Mouse (Mus musculus) heart, adult 18-20 months (tissue): ENCODE measurements around the gene 3110001I22Rik. TPM values are rescaled to one million over a fixed set of nuclear protein-coding genes. Genes with fewer than 3 reads are reported as not detected.
"Not testable (repeated sequence)": the region's sequence is repeated elsewhere in the genome, so short reads cannot be mapped to it uniquely, and the experiment has no call there.

Experiments
- DNase-seq, 2 experiments: peaks; one replicate each; pipeline ENCODE4 v3.0.0; 2021 to 2022; ENCODE audit warnings: mixed read lengths in 1 of 2
- long read RNA-seq, 2 experiments: library from polyadenylated mRNA; stranded (forward); transcript quantifications; one replicate each; pipeline ENCODE4 v2.0.0; 2021
- total RNA-seq, 2 experiments: library from RNA; stranded (reverse); gene quantifications; 2 replicates each; pipeline ENCODE4 v1.2.3; 2021

The 3110001I22Rik gene
- 1 to 10 TPM; 2.5 to 3.8 TPM for total RNA-seq
- long read RNA-seq, experiment 1, partial matches to known transcripts: 0 of 4 reads
- long read RNA-seq, experiment 1, other reads (novel, unspliced or antisense): 0 of 4 reads
- long read RNA-seq, experiment 2, partial matches to known transcripts: 0 of 1 reads
- long read RNA-seq, experiment 2, other reads (novel, unspliced or antisense): 0 of 1 reads

- peak; percentile 91 to 95 for DNase-seq
These were observed at the start of gene 3110001I22Rik, which contains the start of gene Bfar for GRCm38 (mm10) chr16:13671685-13672385. TSS of gene 3110001I22Rik (plus strand) at chr16:13671929. TSS of gene Bfar (plus strand) at chr16:13671858.

DNA sequence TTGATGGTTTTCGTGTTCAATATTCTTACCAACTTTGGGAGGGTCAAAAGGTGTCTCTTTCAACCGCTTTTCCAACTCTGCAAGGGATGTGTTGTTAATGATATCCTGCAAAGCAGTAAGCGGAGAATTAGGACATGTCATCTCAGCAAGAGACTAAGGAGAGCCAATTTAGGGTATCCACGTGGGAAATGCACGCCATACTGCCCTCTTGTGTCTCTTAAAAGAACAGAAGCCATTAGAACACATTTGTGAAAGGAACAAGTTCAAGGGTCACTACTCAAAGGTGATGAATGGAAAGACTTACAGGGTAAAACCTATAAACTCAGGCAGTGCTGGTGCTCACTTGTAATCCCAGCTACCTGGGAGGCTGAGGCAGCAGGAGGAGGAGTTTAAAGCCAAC, 43.4 kb upstream of the 3110001I22Rik start:
- DNase-seq: peak in 1 of 2 experiments; percentile 10

DNA sequence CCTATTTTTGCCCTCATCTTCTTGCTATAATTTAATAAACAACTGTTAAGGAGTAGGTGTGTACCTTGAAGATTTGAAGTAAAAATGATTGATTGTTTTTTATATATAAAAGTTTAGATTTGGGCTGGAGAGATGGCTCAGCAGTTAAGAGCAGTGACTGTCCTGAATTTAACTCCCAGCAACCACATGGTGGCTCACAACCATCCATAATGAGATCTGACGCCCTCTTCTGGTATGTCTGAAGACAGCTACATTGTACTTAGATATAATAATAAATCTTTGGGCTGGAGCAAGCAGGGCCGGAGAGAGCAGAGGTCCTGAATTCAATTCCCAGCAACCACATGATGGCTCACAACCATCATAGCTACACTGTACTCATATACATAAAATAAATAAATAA, 33.5 kb upstream of the 3110001I22Rik start:
- DNase-seq: not testable (repeated sequence)

GRCm38 (mm10) chr16:13639508-13639907, 32.2 kb upstream of the 3110001I22Rik start:
- no peak for DNase-seq

GRCm38 (mm10) chr16:13640064-13640463, 31.7 kb upstream of the 3110001I22Rik start:
- peak in 1 of 2 experiments; percentile 7 for DNase-seq

DNA sequence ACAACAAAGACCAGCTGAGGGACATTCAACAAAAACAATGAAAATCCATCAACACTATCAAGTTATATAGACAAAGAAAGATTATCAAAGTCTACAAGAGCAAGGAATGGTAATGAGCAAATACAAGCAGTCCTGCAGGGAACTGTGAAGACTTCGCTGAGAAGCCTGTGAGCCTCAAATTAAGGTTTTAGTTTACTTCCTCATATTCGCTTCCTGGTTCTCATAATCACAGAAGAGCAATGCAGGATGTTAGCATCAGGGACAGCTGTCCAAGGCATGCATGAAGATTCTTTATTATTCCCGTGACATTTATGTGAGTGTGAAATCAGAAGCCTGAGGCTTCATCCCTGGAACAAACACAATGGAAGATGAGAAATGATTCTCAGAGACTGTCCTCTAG, 27.3 kb upstream of the 3110001I22Rik start:
- no peak for DNase-seq

DNA sequence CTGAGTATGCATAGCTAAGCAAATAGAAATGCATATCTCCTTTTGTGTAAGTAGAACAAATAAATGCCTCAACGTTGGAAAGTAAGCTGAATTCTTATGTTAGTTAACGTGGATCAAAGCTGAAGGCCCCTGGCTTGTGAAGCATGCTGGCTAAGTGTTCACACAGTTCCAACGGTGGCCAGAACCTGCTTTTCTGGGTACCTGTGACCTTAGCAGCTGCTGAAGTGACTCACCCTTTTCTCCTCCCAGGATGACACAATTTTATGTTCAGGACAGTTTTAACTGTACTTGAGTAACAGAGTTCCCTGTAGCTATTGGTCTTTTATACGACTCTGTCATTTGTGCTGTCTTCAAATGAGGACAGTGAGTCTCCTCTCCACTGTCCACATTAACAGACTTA, 25.8 kb upstream of the 3110001I22Rik start:
- no peak for DNase-seq

DNA sequence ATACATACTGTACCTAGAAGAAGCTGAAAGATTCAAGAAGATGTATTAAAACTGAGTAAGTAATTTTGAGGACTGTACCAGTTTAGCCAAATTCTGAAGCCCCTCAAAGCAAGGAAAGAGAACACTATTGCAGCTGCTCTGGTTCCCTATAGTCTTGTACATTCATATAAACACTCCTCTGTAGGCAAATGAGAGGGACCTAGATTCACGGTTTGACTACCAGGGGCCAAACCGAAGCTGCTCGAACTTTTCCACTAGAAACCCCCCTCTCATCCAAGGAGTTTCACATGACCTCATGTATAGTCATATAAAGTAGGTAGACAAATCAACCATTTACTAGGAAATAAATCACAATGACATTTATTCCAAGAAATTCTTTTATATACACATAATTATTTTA, 12.8 kb upstream of the 3110001I22Rik start:
- no peak for DNase-seq

- no peak for DNase-seq
These were observed 11.0 kb upstream of the 3110001I22Rik start for GRCm38 (mm10) chr16:13660736-13661135.

- peak; percentile 95 to 96 for DNase-seq
These were observed 3.8 kb upstream of the 3110001I22Rik start, which contains the start of gene Parn for GRCm38 (mm10) chr16:13667878-13668343. TSS of gene Parn (minus strand) at chr16:13668170.

DNA sequence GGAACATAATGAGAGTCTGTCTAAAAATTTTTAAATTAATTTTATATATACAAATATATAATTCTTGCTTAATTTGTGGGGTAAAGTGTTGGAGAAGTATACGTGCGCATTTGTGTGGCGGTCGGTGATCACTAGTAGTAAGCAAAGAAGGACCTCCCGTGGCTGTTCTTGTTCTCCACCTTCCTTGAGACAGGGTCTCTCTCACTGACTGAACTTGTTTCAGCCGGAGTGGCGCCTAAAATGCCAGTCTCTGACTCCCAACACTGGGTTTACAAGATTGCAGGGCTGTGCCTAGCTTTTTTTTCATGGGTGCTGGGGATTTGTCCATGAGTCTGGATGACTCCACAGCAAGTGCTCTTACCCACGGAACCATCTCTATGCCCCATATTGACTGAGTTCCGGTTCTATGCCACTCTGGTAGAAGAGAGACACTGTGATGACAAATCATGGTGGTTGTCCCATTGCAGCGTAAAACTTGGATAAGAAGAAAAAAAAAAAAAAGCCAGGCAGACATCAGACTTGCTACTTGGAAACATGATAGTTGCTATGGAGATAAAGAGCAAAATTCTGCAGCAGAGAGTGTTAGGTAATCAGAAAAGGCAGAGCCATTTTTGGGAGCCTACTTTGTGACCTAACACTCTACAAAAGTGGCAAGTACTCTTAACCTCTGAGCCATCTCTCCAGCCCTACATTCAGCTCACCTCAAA, 3.2 kb upstream of the 3110001I22Rik start:
- DNase-seq: no peak

- DNase-seq: no peak
These were observed 2.4 kb upstream of the 3110001I22Rik start for GRCm38 (mm10) chr16:13669282-13669681.

- DNase-seq: not testable (repeated sequence)
These were observed 833 bp upstream of the 3110001I22Rik start for GRCm38 (mm10) chr16:13670896-13671295.

- DNase-seq: peak; percentile 74 to 77
These were observed 713 bp downstream of the 3110001I22Rik start for GRCm38 (mm10) chr16:13672386-13672898.

DNA sequence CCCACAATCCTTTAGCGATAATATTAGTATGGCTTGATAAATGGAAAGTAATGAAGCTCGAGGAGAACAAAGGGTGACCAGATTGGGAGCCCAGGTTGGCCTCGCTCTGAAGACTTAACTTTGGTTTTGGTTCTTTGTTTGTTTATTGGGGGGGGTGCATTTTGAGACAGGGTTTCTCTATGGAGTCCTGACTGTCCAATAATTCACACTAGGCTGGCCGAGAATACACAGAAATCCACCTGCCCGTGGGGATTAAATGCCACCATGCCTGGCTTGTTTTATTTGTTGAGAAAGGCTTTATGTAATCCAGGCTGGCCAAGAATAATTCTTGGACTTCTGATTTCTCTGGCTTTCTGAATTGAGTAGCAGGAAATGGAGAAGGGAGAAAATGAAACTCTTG, 1.4 kb downstream of the 3110001I22Rik start:
- no peak for DNase-seq

DNA sequence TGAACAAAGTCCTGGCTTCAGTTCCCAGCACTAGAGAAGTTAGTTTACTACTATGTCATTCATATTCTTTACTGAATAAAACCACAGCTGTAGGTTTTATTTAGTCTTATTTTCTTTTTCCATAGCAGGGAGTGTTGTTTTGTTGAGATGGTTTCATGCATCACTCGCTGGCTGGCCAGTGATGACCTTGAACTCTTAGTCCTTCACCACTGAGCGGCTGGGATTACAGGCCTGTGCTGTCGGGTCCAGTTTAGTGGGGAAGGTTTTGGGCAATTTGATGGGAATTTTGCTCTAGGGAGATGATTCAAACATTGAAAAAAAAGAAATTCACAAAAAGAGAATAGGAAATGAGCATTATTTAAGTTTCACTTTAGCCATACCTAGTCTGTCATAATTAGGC, 2.8 kb downstream of the 3110001I22Rik start:
- no peak for DNase-seq

- DNase-seq: no peak
These were observed 7.0 kb downstream of the 3110001I22Rik start for GRCm38 (mm10) chr16:13678601-13679319.

- DNase-seq: no peak
These were observed 27.3 kb downstream of the 3110001I22Rik start for GRCm38 (mm10) chr16:13698998-13699397.

- DNase-seq: no peak
These were observed 30.5 kb downstream of the 3110001I22Rik start for GRCm38 (mm10) chr16:13702184-13702583.

GRCm38 (mm10) chr16:13704676-13705075, 32.9 kb downstream of the 3110001I22Rik start:
- no peak for DNase-seq

DNA sequence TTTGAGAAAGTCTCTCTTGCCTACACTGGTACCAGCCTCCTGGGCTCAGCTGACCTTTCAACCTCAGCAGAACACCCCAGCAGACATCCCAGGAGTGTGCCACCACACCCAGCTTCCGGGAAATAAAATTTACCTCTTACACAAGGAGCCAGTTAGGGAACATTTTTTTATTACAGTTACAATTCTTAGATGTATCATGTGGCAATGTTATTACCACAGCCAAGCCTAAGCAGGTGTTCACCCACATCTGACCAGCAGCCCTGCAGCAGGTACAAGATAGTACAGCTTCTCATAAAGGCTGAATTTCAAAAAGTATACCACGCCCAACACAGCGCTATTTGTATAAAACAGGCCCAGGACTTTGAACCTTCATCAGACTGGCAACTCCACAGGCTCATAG, 43.2 kb downstream of the 3110001I22Rik start:
- DNase-seq: no peak
